In genomic region chr11:112153198-112153597, GRCm38 (mm10) we compare ENCODE assay signal across 32 mouse cellular contexts.
"Had no signal": no experiment of that assay in that cellular context is flagged by ENCODE, and none has a peak within 500 bp of the region (broad histone marks: within the 10 kb centered on the region; RNA-seq: fewer than 3 reads in every experiment).

No protein-coding gene starts in this region.

- H3K4me3 ChIP-seq: limb, embryonic 10.5 days; limb, embryonic 12.5 days; limb, embryonic 13.5 days; limb, embryonic 15.5 days; liver, embryonic 12.5 days; liver, embryonic 13.5 days; liver, embryonic 15.5 days; lung, embryonic 15.5 days; megakaryocyte, embryonic 14.5 days; midbrain, embryonic 10.5 days; midbrain, embryonic 12.5 days; midbrain, embryonic 13.5 days; midbrain, embryonic 15.5 days; myocyte; neural tube, embryonic 12.5 days had no signal

- H3K4me1 ChIP-seq: liver, embryonic 12.5 days; liver, embryonic 13.5 days; liver, embryonic 15.5 days; megakaryocyte, embryonic 14.5 days had no signal

- H3K36me3 ChIP-seq: limb, embryonic 10.5 days; limb, embryonic 12.5 days; limb, embryonic 13.5 days; limb, embryonic 15.5 days; liver, embryonic 12.5 days; liver, embryonic 13.5 days; liver, embryonic 15.5 days; lung, embryonic 15.5 days; midbrain, embryonic 10.5 days; midbrain, embryonic 12.5 days; midbrain, embryonic 13.5 days; midbrain, embryonic 15.5 days; neural tube, embryonic 12.5 days had no signal

- DNase-seq: left cerebral cortex, postnatal 4 days; liver; liver, embryonic 13.5 days; liver, postnatal 0 days; lung, adult 18-20 months; lung, adult 2 months; lung, embryonic 14.5 days; lung, postnatal 10 days; lung, postnatal 14 days; lung, postnatal 36 days; lung, postnatal 4 days; midbrain, embryonic 14.5 days had no signal

- H3K9ac ChIP-seq: limb, embryonic 12.5 days; limb, embryonic 13.5 days; limb, embryonic 15.5 days; liver, embryonic 12.5 days; liver, embryonic 13.5 days; liver, embryonic 14.5 days; liver, embryonic 15.5 days; liver, postnatal 0 days; lung, embryonic 14.5 days; lung, embryonic 15.5 days; midbrain, embryonic 12.5 days; midbrain, embryonic 13.5 days; midbrain, embryonic 15.5 days; neural tube, embryonic 12.5 days had no signal

- H3K27ac ChIP-seq: limb, embryonic 10.5 days; limb, embryonic 15.5 days; liver, embryonic 12.5 days; liver, embryonic 13.5 days; liver, embryonic 14.5 days; liver, embryonic 15.5 days; lung, embryonic 15.5 days; macrophage; midbrain, embryonic 10.5 days; midbrain, embryonic 12.5 days; midbrain, embryonic 13.5 days; midbrain, embryonic 15.5 days; neural tube, embryonic 12.5 days had no signal

- ATAC-seq: liver, embryonic 12.5 days; liver, postnatal 0 days; lung, postnatal 0 days; midbrain, embryonic 13.5 days; midbrain, embryonic 15.5 days; midbrain, embryonic 16.5 days had no signal

- H3K27me3 ChIP-seq: limb, embryonic 13.5 days; limb, embryonic 15.5 days; liver, embryonic 12.5 days; liver, embryonic 13.5 days; liver, embryonic 15.5 days; lung, embryonic 15.5 days; megakaryocyte, embryonic 14.5 days; midbrain, embryonic 13.5 days; midbrain, embryonic 15.5 days; neural tube, embryonic 12.5 days had no signal

- H3K9me3 ChIP-seq: limb, embryonic 10.5 days; limb, embryonic 13.5 days; limb, embryonic 15.5 days; liver, embryonic 12.5 days; liver, embryonic 13.5 days; liver, embryonic 15.5 days; lung, embryonic 15.5 days; midbrain, embryonic 10.5 days; midbrain, embryonic 12.5 days; midbrain, embryonic 13.5 days; midbrain, embryonic 15.5 days; neural tube, embryonic 12.5 days had no signal

- H3K4me2 ChIP-seq: limb, embryonic 12.5 days; limb, embryonic 13.5 days; limb, embryonic 15.5 days; liver, embryonic 11.5 days; liver, embryonic 12.5 days; liver, embryonic 13.5 days; liver, embryonic 15.5 days; lung, embryonic 14.5 days; lung, embryonic 15.5 days; midbrain, embryonic 11.5 days; midbrain, embryonic 12.5 days; midbrain, embryonic 13.5 days; midbrain, embryonic 15.5 days; neural tube, embryonic 12.5 days had no signal
